Mouse (Mus musculus) heart, adult 18-20 months (tissue): ENCODE data around the gene Atp13a1. TPM values are rescaled to one million over a fixed set of nuclear protein-coding genes. Genes with fewer than 3 reads are reported as not detected.

Source experiments
- DNase-seq, 2 experiments: peaks; one replicate each; pipeline ENCODE4 v3.0.0; 2021 to 2022; ENCODE audit warnings: mixed read lengths in 1 of 2
- total RNA-seq, 2 experiments: library from RNA; stranded (reverse); gene quantifications; 2 replicates each; pipeline ENCODE4 v1.2.3; 2021

Atp13a1 gene
- total RNA-seq, 2 experiments from 2014 or later, result 12.5 to 12.9 TPM

GRCm38 (mm10) chr8:69849899-69850298 lies 58.9 kb downstream of the Atp13a1 start:
- DNase-seq, result no peak

DNA sequence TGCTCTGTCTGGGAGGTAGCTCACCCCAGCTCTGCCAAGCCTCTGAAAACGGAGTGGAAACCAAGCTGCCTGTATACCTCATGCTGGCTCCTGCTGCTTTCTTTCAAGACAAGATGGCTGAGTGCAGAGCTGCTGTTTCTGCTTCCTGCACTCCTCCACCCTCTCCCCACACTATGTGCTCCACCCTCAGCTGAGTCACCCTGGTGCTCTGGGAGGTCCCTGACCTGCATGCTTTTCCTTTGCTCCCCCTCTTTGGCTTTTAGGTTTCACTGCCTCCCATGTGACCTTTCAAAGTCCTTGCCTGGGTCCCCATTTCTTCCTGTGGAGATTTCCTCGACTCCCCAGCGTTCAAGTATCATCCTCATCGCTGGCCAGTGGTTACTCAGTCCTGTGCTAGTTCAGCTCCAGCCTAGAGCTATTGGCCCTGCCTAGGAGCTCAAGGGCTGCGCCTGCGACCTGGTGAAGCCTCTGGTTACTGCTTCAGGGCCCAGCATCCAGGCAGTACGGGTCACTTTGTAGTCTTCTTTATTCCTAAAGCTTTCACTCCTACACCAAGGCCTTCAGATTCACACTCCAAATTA lies 60.1 kb downstream of the Atp13a1 start:
- DNase-seq, result no peak

GRCm38 (mm10) chr8:69853869-69854268 lies 62.9 kb downstream of the Atp13a1 start:
- DNase-seq, result no peak

Other genes with a start within 250 kb of the Atp13a1 start
- gene Zfp868, start 165.6 kb upstream of the Atp13a1 start, total RNA-seq, result 1 to 10 TPM; 6.2 to 7.0 TPM
- 1 to 10 TPM; 1.2 to 1.4 TPM for gene Zfp964, start 136.7 kb upstream of the Atp13a1 start, total RNA-seq
- gene Zfp869, start 80.4 kb upstream of the Atp13a1 start, total RNA-seq, result 10 to 100 TPM; 13.3 to 16.4 TPM
- gene Zfp963, start 41.2 kb upstream of the Atp13a1 start, total RNA-seq, result 1 to 10 TPM; 2.9 to 3.0 TPM
- gene Gm20422, start 16.3 kb upstream of the Atp13a1 start, total RNA-seq, result 1 to 10 TPM; 1.7 to 4.0 TPM
- 10 to 100 TPM; 15.1 to 17.6 TPM for gene Zfp866, start within 50 bp of the Atp13a1 start, total RNA-seq
- gene Gmip, start 17.5 kb downstream of the Atp13a1 start, total RNA-seq, result 1 to 10 TPM; 4.2 to 7.4 TPM
- gene Lpar2, start 31.3 kb downstream of the Atp13a1 start, total RNA-seq, result under 1 TPM; 0.12 to 0.33 TPM
- not detected for gene Pbx4, start 41.3 kb downstream of the Atp13a1 start, total RNA-seq
- gene Cilp2, start 96.5 kb downstream of the Atp13a1 start, total RNA-seq, result 1 to 10 TPM; 1.2 to 1.4 TPM
- under 1 TPM in 1 of 2 experiments, not detected in 1; 0.25 TPM for gene Tssk6, start 111.0 kb downstream of the Atp13a1 start, total RNA-seq
- 100 to 1,000 TPM; 455 to 494 TPM for gene Ndufa13, start 111.4 kb downstream of the Atp13a1 start, total RNA-seq
- gene Yjefn3, start 111.5 kb downstream of the Atp13a1 start, total RNA-seq, result 10 to 100 TPM; 13.7 to 14.2 TPM
- gene Gatad2a, start 205.2 kb downstream of the Atp13a1 start, total RNA-seq, result 10 to 100 TPM; 30.6 to 32.7 TPM